Mouse (Mus musculus): ENCODE results near the gene Aldh3a1. TPM values are rescaled to one million over a fixed set of nuclear protein-coding genes. Genes with fewer than 3 reads are reported as not detected.
A peak's percentile ranks its signal among the peaks of the same experiment; 100 is the strongest.

Gene Aldh3a1
- polyA plus RNA-seq, 1 experiment from 2014 or later, result not detected

DNA sequence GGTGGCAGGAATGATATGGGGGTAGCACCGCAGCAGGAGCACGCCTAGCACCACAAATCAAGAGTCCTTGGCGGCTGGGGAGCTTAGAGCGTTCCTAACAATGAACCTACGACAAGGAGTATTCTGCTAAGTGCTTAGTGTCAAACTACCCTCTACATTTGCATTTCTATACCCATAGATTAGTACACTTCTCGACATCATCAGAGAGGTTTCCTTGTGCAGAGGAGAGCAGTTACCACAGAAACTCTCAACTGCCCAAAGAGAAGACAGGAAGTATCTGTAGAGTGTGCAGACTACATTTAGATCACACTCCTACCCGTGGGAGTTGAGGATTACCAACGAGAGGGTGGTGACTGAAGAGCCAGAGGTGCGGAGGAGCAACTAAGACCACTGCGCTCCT, 44.4 kb downstream of the Aldh3a1 start:
- no peak for ATAC-seq (replicated peaks; ENCODE audit: low FRiP score, low read depth)
- H3K9me3 ChIP-seq (replicated peaks; ENCODE audit: low read length), result no peaks in the 10 kb centered on the region
- peaks cover 53% of the 10 kb centered on the region for H3K36me3 ChIP-seq (ENCODE audit: insufficient read depth, low read length)

DNA sequence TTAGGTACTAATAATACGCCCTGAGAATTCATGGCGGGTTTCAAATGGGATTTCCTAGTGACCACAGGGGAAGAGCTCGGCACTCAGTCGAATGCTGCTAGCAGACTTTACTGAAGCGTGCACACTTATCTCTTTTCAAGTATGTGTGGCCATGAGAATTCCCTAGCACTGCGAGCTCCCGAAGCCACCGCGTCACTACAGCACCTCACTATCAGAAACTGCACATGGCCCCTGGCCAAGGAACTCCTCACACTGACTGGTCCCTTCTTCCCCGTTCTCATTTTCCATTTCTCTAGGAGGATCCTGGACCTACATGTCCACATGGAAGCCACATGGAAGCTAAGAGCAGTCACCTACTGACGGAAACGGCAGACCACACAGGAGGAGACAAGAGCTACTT, 45.5 kb downstream of the Aldh3a1 start:
- ATAC-seq (replicated peaks; ENCODE audit: low FRiP score, low read depth) (no peak), DNase-seq (ENCODE audit: low spot score) (no peak)
- Histone ChIP-seq H3K9ac (ENCODE audit: low read depth, low read length) (no peak overlapping the region), H3K27me3 (ENCODE audit: insufficient read depth, low read length) (no peaks in the 10 kb centered on the region), H3K4me2 (ENCODE audit: low read length) (no peak overlapping the region), H3K9me3 (replicated peaks; ENCODE audit: low read length) (no peaks in the 10 kb centered on the region), H3K4me1 (replicated peaks; ENCODE audit: insufficient read depth, low read length) (no peaks in the 10 kb centered on the region), H3K27ac (no peak overlapping the region), H3K4me3 (replicated peaks; ENCODE audit: low read depth, low read length) (no peak overlapping the region), H3K36me3 (ENCODE audit: insufficient read depth, low read length) (peaks cover 45% of the 10 kb centered on the region)
- no peak for TF ChIP-seq CTCF (IDR thresholded peaks at IDR 0.05; ENCODE audit: low read depth)
- WGBS, result 94% methylated on average over 12 of the region's 12 CpGs

More for the DNA sequence above, 44.4 kb downstream of the Aldh3a1 start:
- H3K9ac ChIP-seq (ENCODE audit: low read depth, low read length), result no peak overlapping the region
- H3K4me1 ChIP-seq (replicated peaks; ENCODE audit: insufficient read depth, low read length), result no peaks in the 10 kb centered on the region
- 78% methylated on average over 10 of the region's 10 CpGs for WGBS
- no peak overlapping the region for H3K4me2 ChIP-seq (ENCODE audit: low read length)
- H3K4me3 ChIP-seq (replicated peaks; ENCODE audit: low read depth, low read length), result no peak overlapping the region
- no peaks in the 10 kb centered on the region for H3K27me3 ChIP-seq (ENCODE audit: insufficient read depth, low read length)
- no peak overlapping the region for H3K27ac ChIP-seq
- DNase-seq (ENCODE audit: low spot score), result no peak
- no peak for TF ChIP-seq CTCF (IDR thresholded peaks at IDR 0.05; ENCODE audit: low read depth)

DNA sequence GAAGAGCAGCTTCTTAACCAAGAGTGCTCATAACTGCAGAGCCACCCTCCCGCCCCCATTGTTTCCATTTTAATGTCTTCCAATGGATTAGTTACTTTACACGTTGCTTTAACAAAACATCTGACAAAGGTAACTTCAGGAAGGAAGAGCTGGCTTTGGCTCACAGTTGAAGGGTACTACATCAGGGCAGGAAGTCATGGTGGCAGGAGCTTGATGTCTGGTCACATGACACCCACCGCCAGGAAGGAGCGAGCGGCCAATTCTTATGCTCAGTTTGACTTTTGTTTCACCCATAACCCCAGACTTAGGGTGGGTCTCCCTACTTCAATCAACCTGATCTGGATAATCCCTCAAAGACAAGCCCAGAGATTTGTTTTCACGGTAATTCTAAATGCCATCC, 51.8 kb downstream of the Aldh3a1 start:
- Histone ChIP-seq H3K27ac (no peak overlapping the region), H3K36me3 (ENCODE audit: insufficient read depth, low read length) (peaks cover 53% of the 10 kb centered on the region), H3K9me3 (replicated peaks; ENCODE audit: low read length) (no peaks in the 10 kb centered on the region), H3K9ac (ENCODE audit: low read depth, low read length) (no peak overlapping the region), H3K4me2 (ENCODE audit: low read length) (no peak overlapping the region), H3K27me3 (ENCODE audit: insufficient read depth, low read length) (no peaks in the 10 kb centered on the region), H3K4me3 (replicated peaks; ENCODE audit: low read depth, low read length) (no peak overlapping the region), H3K4me1 (replicated peaks; ENCODE audit: insufficient read depth, low read length) (no peaks in the 10 kb centered on the region)
- ATAC-seq (replicated peaks; ENCODE audit: low FRiP score, low read depth) (no peak), DNase-seq (ENCODE audit: low spot score) (no peak)
- 96% methylated on average over 6 of the region's 6 CpGs for WGBS
- TF ChIP-seq CTCF (IDR thresholded peaks at IDR 0.05; ENCODE audit: low read depth), result no peak

DNA sequence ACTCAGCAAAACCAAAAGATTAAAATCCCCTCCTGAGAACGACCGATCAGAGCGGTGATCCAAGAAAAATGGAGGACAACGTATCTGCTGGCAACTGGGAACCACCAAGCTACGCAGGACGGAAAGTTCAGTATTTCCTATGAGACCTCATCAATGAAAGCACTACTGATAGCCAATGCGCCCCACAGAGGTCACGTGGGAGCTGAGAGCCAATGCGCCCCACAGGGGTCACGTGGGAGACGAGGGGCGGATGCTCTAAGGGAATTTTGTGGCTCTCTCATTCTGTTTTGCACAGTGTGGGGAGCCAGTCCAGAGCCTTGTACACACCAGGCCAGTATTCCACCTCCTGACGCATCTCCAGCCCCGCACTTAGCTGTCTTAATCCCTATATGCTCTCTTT, 55.2 kb downstream of the Aldh3a1 start:
- ATAC-seq (replicated peaks; ENCODE audit: low FRiP score, low read depth), result no peak
- Histone ChIP-seq H3K4me1 (replicated peaks; ENCODE audit: insufficient read depth, low read length) (peaks cover 5% of the 10 kb centered on the region; the same call in 1 of the 2 replicates), H3K27ac (no peak overlapping the region), H3K4me3 (replicated peaks; ENCODE audit: low read depth, low read length) (no peak overlapping the region), H3K27me3 (ENCODE audit: insufficient read depth, low read length) (no peaks in the 10 kb centered on the region), H3K9me3 (replicated peaks; ENCODE audit: low read length) (no peaks in the 10 kb centered on the region), H3K36me3 (ENCODE audit: insufficient read depth, low read length) (peaks cover 41% of the 10 kb centered on the region), H3K4me2 (ENCODE audit: low read length) (no peak overlapping the region), H3K9ac (ENCODE audit: low read depth, low read length) (no peak overlapping the region)
- TF ChIP-seq CTCF (IDR thresholded peaks at IDR 0.05; ENCODE audit: low read depth), result no peak
- DNase-seq (ENCODE audit: low spot score), result no peak
- WGBS, result 96% methylated on average over 14 of the region's 14 CpGs

DNA sequence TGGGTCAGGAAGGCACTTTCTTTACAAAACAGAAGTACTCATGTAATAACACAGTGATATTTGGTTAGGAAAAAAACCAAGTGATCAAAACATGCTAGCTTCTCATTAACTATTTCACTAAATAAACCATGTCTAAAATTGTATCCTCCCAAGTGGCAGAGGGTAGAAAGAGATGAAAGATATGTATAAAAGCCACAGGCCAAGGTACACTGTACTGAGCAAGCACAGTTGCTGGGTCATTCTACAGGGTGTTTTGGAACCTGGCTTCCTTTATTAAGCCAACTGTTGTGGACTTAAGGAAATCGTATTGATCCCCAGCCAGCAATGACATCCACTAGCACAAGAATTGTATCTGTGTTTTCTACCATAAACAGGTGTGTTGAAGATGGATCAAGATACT, 56.5 kb downstream of the Aldh3a1 start:
- Histone ChIP-seq H3K4me2 (ENCODE audit: low read length) (no peak overlapping the region), H3K9ac (ENCODE audit: low read depth, low read length) (no peak overlapping the region), H3K36me3 (ENCODE audit: insufficient read depth, low read length) (peaks cover 36% of the 10 kb centered on the region), H3K27me3 (ENCODE audit: insufficient read depth, low read length) (no peaks in the 10 kb centered on the region), H3K27ac (no peak overlapping the region), H3K4me1 (replicated peaks; ENCODE audit: insufficient read depth, low read length) (peaks cover 5% of the 10 kb centered on the region; the same call in 1 of the 2 replicates), H3K9me3 (replicated peaks; ENCODE audit: low read length) (no peaks in the 10 kb centered on the region), H3K4me3 (replicated peaks; ENCODE audit: low read depth, low read length) (no peak overlapping the region)
- WGBS, result 86% methylated on average over 1 of the region's 1 CpGs
- ATAC-seq (replicated peaks; ENCODE audit: low FRiP score, low read depth) (no peak), DNase-seq (ENCODE audit: low spot score) (no peak)
- no peak for TF ChIP-seq CTCF (IDR thresholded peaks at IDR 0.05; ENCODE audit: low read depth)

DNA sequence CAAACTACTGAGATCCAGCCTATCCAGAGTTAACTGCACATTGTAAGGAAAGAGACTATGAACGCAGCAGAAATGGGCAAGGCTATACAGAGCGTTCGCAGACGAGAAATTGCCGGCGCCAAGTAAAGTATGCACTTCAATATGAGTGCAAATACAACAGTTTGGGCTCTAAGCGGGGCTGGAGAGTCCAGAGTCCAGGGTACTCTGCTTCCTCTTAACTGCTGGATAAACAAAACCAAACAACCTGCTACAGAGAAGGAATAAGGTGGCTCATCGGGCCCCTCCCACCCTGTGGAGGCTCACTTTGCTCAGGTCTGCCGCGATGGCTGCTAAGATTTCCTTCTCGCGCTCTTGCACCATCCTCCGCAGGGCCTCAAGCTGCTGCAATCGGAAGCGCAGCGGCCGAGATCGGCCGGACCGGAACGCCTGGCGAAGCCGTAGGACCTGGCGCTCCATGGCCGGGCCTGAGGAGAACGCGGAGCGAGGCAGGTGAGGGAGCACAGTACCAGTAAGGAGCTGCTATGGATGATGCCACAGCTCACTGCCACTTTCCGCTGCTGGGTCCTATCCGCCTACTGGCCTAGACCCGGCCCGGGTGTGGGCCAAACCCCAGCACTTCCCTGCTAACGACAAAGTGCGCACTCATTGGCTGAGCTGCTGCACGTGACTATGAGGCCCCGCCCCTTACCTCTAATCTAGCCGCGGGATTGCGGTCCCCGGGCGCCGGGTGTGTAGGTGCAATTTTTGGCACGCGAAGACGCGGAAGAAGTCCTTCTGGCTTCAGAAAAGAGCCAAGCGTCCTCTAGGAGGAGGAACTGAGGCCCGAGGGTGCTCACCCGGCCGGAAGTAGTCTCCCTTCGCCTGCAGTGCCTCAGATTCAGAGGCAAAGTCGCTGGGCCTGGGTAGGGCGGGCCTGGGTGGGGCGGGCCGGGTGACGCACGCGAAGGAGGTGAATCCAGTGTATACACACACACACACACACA, 59.5 kb downstream of the Aldh3a1 start, which contains the start of gene Aldh3a2:
Aldh3a2 (minus strand) TSS at position 914 of the 983 bp plus-strand sequence.
- DNase-seq (ENCODE audit: low spot score) (peak; percentile 97), ATAC-seq (replicated peaks; ENCODE audit: low FRiP score, low read depth) (peak; percentile 99)
- Histone ChIP-seq H3K36me3 (ENCODE audit: insufficient read depth, low read length) (peaks cover 23% of the 10 kb centered on the region), H3K27me3 (ENCODE audit: insufficient read depth, low read length) (no peaks in the 10 kb centered on the region), H3K4me2 (ENCODE audit: low read length) (peak within 1 kb of the TSS; percentile 52), H3K4me3 (replicated peaks; ENCODE audit: low read depth, low read length) (peak within 1 kb of the TSS; percentile 44), H3K27ac (peak within 1 kb of the TSS; percentile 91), H3K4me1 (replicated peaks; ENCODE audit: insufficient read depth, low read length) (peaks cover 5% of the 10 kb centered on the region; the same call in 1 of the 2 replicates), H3K9ac (ENCODE audit: low read depth, low read length) (peak within 1 kb of the TSS; percentile 67), H3K9me3 (replicated peaks; ENCODE audit: low read length) (no peaks in the 10 kb centered on the region)
- no peak; the same call in 1 of the 2 replicates for TF ChIP-seq CTCF (IDR thresholded peaks at IDR 0.05; ENCODE audit: low read depth)
- under 1% methylated on average over 58 of the region's 58 CpGs for WGBS

Other genes starting within 250 kb of the Aldh3a1 start
- gene Kcnj12, start 185.0 kb upstream of the Aldh3a1 start, polyA plus RNA-seq (2015; fragmentation: Nextera tagmentation; extraction: Ambion mirVana), result 0.17 and 0.24 TPM in 2 replicates
- 1.2 and 1.7 TPM in 2 replicates for gene Tnfrsf13b, start 80.8 kb upstream of the Aldh3a1 start, polyA plus RNA-seq (2015; fragmentation: Nextera tagmentation; extraction: Ambion mirVana)
- 73.0 and 85.5 TPM in 2 replicates for gene Usp22, start 32.5 kb upstream of the Aldh3a1 start, polyA plus RNA-seq (2015; fragmentation: Nextera tagmentation; extraction: Ambion mirVana)
- gene Aldh3a2, start 59.9 kb downstream of the Aldh3a1 start, polyA plus RNA-seq (2015; fragmentation: Nextera tagmentation; extraction: Ambion mirVana), result 45.0 and 46.2 TPM in 2 replicates
- 0.17 and 0.22 TPM in 2 replicates for gene Slc47a2, start 135.3 kb downstream of the Aldh3a1 start, polyA plus RNA-seq (2015; fragmentation: Nextera tagmentation; extraction: Ambion mirVana)
- 45.7 and 51.5 TPM in 2 replicates for gene Slc47a1, start 170.8 kb downstream of the Aldh3a1 start, polyA plus RNA-seq (2015; fragmentation: Nextera tagmentation; extraction: Ambion mirVana)
- 0.05 and 0.13 TPM in 2 replicates for gene Rnf112, start 246.6 kb downstream of the Aldh3a1 start, polyA plus RNA-seq (2015; fragmentation: Nextera tagmentation; extraction: Ambion mirVana)